Comparison of ENCODE assay signal across 19 mouse cellular contexts in the genomic region with DNA sequence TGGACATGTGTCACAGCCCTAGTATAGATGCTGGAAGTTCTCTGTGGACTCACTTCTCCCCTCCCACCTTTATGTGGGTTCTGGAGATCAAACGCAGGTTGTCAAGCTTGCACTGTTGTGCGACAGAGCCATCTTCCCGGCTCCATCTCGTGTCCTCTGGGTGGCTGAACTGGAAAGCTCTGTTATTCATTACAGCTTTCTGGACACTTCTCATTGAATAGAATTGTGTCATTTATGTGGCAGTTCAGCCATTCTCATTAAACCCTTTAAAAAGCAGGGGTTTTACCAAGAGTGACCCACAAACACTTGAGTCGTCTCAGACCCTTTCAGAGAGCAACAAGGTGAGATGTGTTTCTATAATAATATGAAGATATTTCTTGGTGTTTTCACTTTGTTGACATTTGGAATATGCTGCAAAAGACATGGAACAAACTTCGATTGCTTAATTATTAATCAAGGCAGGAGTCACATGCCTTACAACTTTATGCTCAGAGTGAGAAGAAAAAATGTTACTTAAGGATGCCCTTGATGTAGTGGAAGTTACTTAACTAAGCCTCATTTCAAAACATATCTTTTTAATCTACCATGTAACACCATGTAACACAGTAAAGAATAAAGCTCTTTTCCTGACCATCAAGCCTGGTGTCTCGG. TPM values are rescaled to one million over a fixed set of nuclear protein-coding genes. Genes with fewer than 3 reads are reported as not detected.
DNase-seq lines count a peak whose midpoint lies in the region; ATAC-seq and TF ChIP-seq lines count a peak whose summit lies in the region.
"Had no signal": no experiment of that assay in that cellular context is flagged by ENCODE, and none has a peak within 500 bp of the region (broad histone marks: within the 10 kb centered on the region; RNA-seq: fewer than 3 reads in every experiment).

No protein-coding gene starts in this region.

- no peaks in the 10 kb centered on the region for H3K27me3 ChIP-seq in kidney, adult 2 months (replicated peaks; ENCODE audit: control insufficient read depth, insufficient read depth, low read length)
- H3K27me3 ChIP-seq in kidney, embryonic 16.5 days (ENCODE audit: insufficient read depth, low read length), result no peaks in the 10 kb centered on the region
- no peaks in the 10 kb centered on the region for H3K27me3 ChIP-seq in limb, embryonic 10.5 days (ENCODE audit: low read depth, poor library complexity, severe bottlenecking)
- H3K27me3 ChIP-seq: CH12.LX; embryonic facial prominence, embryonic 12.5 days; forebrain, embryonic 15.5 days; heart, embryonic 13.5 days; hindbrain, embryonic 12.5 days; Patski had no signal

- DNase-seq in kidney, adult 2 months, result peak; percentile 70
- DNase-seq in kidney, adult 18-20 months, result no peak
- no peak for DNase-seq in kidney, postnatal 10 days
- peak; percentile 17 for DNase-seq in limb, embryonic 10.5 days (ENCODE audit: low spot score)
- DNase-seq: adrenal gland, postnatal 14 days; cerebellum, adult 11-12 months; cerebellum, adult 9-10 months; cerebellum, postnatal 25 days; gastrocnemius, postnatal 36 days; heart, postnatal 4 days had no signal

- H3K4me1 ChIP-seq in kidney, adult 2 months (ENCODE audit: control insufficient read depth, insufficient read depth, low read length), result peaks cover 58% of the 10 kb centered on the region
- H3K4me1 ChIP-seq in kidney, embryonic 16.5 days (ENCODE audit: insufficient read depth, low read length), result peaks cover 33% of the 10 kb centered on the region
- H3K4me1 ChIP-seq in limb, embryonic 10.5 days, result peaks cover 47% of the 10 kb centered on the region
- H3K4me1 ChIP-seq: forebrain, embryonic 15.5 days; hindbrain, embryonic 12.5 days had no signal

- H3K36me3 ChIP-seq in kidney, adult 2 months (ENCODE audit: control insufficient read depth, insufficient read depth, low read length), result no peaks in the 10 kb centered on the region
- H3K36me3 ChIP-seq in kidney, embryonic 16.5 days (ENCODE audit: insufficient read depth, low read length), result no peaks in the 10 kb centered on the region
- no peaks in the 10 kb centered on the region for H3K36me3 ChIP-seq in limb, embryonic 10.5 days
- H3K36me3 ChIP-seq: embryonic facial prominence, embryonic 12.5 days; forebrain, embryonic 15.5 days; heart, embryonic 13.5 days; hindbrain, embryonic 12.5 days had no signal

- H3K9ac ChIP-seq in kidney, embryonic 16.5 days (replicated peaks; ENCODE audit: low read length), result no peak overlapping the region
- H3K9ac ChIP-seq: embryonic facial prominence, embryonic 12.5 days; forebrain, embryonic 15.5 days; heart, embryonic 13.5 days; hindbrain, embryonic 12.5 days had no signal

- H3K4me3 ChIP-seq in kidney, adult 2 months (ENCODE audit: insufficient read depth, low read depth, low read length), result no peak overlapping the region
- H3K4me3 ChIP-seq in kidney, embryonic 16.5 days (ENCODE audit: low read length), result no peak overlapping the region
- H3K4me3 ChIP-seq in limb, embryonic 10.5 days, result no peak overlapping the region
- H3K4me3 ChIP-seq: embryonic facial prominence, embryonic 12.5 days; forebrain, embryonic 15.5 days; heart, embryonic 13.5 days; hindbrain, embryonic 12.5 days had no signal

- no peak for TF ChIP-seq CTCF in kidney, adult 2 months (conservative IDR thresholded peaks at IDR 0.05; ENCODE audit: insufficient read depth, insufficient read length, low read depth, low read length)

- H3K4me2 ChIP-seq in kidney, embryonic 16.5 days (replicated peaks; ENCODE audit: low read depth, low read length), result no peak overlapping the region
- H3K4me2 ChIP-seq: embryonic facial prominence, embryonic 12.5 days; forebrain, embryonic 15.5 days; heart, embryonic 13.5 days; hindbrain, embryonic 12.5 days had no signal

- 43% methylated on average over 7 of the region's 7 CpGs for WGBS in kidney, adult 2 months
- 65% methylated on average over 7 of the region's 7 CpGs for WGBS in kidney, embryonic 16.5 days
- 74% methylated on average over 7 of the region's 7 CpGs for WGBS in limb, embryonic 10.5 days

- peak overlapping the region; percentile 85 for H3K27ac ChIP-seq in kidney, adult 2 months (ENCODE audit: insufficient read depth, low read depth, low read length)
- peak overlapping the region; percentile 54 for H3K27ac ChIP-seq in kidney, embryonic 16.5 days (ENCODE audit: low read length)
- H3K27ac ChIP-seq in limb, embryonic 10.5 days, result no peak overlapping the region
- H3K27ac ChIP-seq: embryonic facial prominence, embryonic 12.5 days; forebrain, embryonic 15.5 days; heart, embryonic 13.5 days; hindbrain, embryonic 12.5 days had no signal

- no peak for ATAC-seq in kidney, embryonic 16.5 days (ENCODE audit: low FRiP score, low TSS enrichment)
- ATAC-seq in granulocyte monocyte progenitor cell, adult 5-6 weeks (replicated peaks; ENCODE audit: poor library complexity, severe bottlenecking), result 0 out of 2 replicates have a peak, but pooled peaks have one; percentile 13
- ATAC-seq: activated CD4-positive, CD25-positive, alpha-beta regulatory T cell, adult 4 months; forebrain, embryonic 15.5 days; Patski had no signal

- TF ChIP-seq POLR2A in kidney, adult 2 months (IDR thresholded peaks at IDR 0.05; ENCODE audit: low read depth, low read length), result no peak

- no peaks in the 10 kb centered on the region for H3K9me3 ChIP-seq in kidney, embryonic 16.5 days (ENCODE audit: low read length)
- H3K9me3 ChIP-seq in limb, embryonic 10.5 days (replicated peaks), result no peaks in the 10 kb centered on the region
- H3K9me3 ChIP-seq: embryonic facial prominence, embryonic 12.5 days; forebrain, embryonic 15.5 days; heart, embryonic 13.5 days; hindbrain, embryonic 12.5 days had no signal

RNA-seq across cellular contexts. Expression of a gene that starts 28.2 kb away (rescaled TPM):
- polyA plus RNA-seq in kidney, adult 2 months (2012; rRNA removed), result 90.6 and 102 TPM in 2 replicates
- 111 and 119 TPM in 2 replicates for polyA plus RNA-seq in kidney, embryonic 16.5 days (2015; fragmentation: Nextera tagmentation; extraction: Ambion mirVana)
- 144 and 151 TPM in 2 replicates for total RNA-seq in granulocyte monocyte progenitor cell, adult 5-6 weeks (2014; fragmentation: Nextera tagmentation)
- 116 and 143 TPM in 2 replicates for total RNA-seq in granulocyte monocyte progenitor cell, adult 5-6 weeks (2017)
- 61.2 and 73.9 TPM in 2 replicates for polyA plus RNA-seq in limb, embryonic 10.5 days (2016; fragmentation: Nextera tagmentation; extraction: Ambion mirVana)

Comparison
In these comparisons a context has a peak if more than half of its experiments do, and no peak if none do; other contexts are left out.
1. DNase-seq: peak in kidney, adult 2 months (single experiment) and limb, embryonic 10.5 days (single experiment); none in kidney, adult 18-20 months (single experiment) and kidney, postnatal 10 days (single experiment).